Mouse (Mus musculus): ENCODE results near the gene Oxnad1. TPM values are rescaled to one million over a fixed set of nuclear protein-coding genes. Genes with fewer than 3 reads are reported as not detected.

Oxnad1 gene
- total and polyA plus RNA-seq, 3 experiments = 47.6 to 111 (median 77.7) TPM

Other genes starting within 250 kb of the Oxnad1 start
- gene Galnt15, start 56.4 kb upstream of the Oxnad1 start, total RNA-seq (2012; rRNA removed) = not detected in 2 replicates
- not detected in 2 replicates for gene Galnt15, start 56.4 kb upstream of the Oxnad1 start, total RNA-seq (2014; rRNA removed)
- not detected in 2 replicates for gene Galnt15, start 56.4 kb upstream of the Oxnad1 start, polyA plus RNA-seq (2012; ENCODE audit: insufficient read length, low read depth)
- 75.7 and 84.1 TPM in 2 replicates for gene Dph3, start 355 bp downstream of the Oxnad1 start, total RNA-seq (2012; rRNA removed)
- 125 and 137 TPM in 2 replicates for gene Dph3, start 355 bp downstream of the Oxnad1 start, total RNA-seq (2014; rRNA removed)
- gene Dph3, start 355 bp downstream of the Oxnad1 start, polyA plus RNA-seq (2012; ENCODE audit: insufficient read length, low read depth) = 92.9 and 94.2 TPM in 2 replicates
- gene Msmb, start 56.6 kb downstream of the Oxnad1 start, total RNA-seq (2012; rRNA removed) = not detected in 2 replicates
- not detected in 2 replicates for gene Msmb, start 56.6 kb downstream of the Oxnad1 start, total RNA-seq (2014; rRNA removed)
- not detected in 2 replicates for gene Msmb, start 56.6 kb downstream of the Oxnad1 start, polyA plus RNA-seq (2012; ENCODE audit: insufficient read length, low read depth)
- 41.6 and 47.6 TPM in 2 replicates for gene Ncoa4, start 74.5 kb downstream of the Oxnad1 start, total RNA-seq (2012; rRNA removed)
- gene Ncoa4, start 74.5 kb downstream of the Oxnad1 start, total RNA-seq (2014; rRNA removed) = 102 and 109 TPM in 2 replicates
- gene Ncoa4, start 74.5 kb downstream of the Oxnad1 start, polyA plus RNA-seq (2012; ENCODE audit: insufficient read length, low read depth) = 59.3 and 63.9 TPM in 2 replicates
- gene Timm23, start 116.5 kb downstream of the Oxnad1 start, total RNA-seq (2012; rRNA removed) = 285 and 389 TPM in 2 replicates
- gene Timm23, start 116.5 kb downstream of the Oxnad1 start, total RNA-seq (2014; rRNA removed) = 496 and 558 TPM in 2 replicates
- gene Timm23, start 116.5 kb downstream of the Oxnad1 start, polyA plus RNA-seq (2012; ENCODE audit: insufficient read length, low read depth) = 425 and 495 TPM in 2 replicates
- 36.3 and 39.9 TPM in 2 replicates for gene Parg, start 116.6 kb downstream of the Oxnad1 start, total RNA-seq (2012; rRNA removed)
- gene Parg, start 116.6 kb downstream of the Oxnad1 start, total RNA-seq (2014; rRNA removed) = 66.1 and 77.9 TPM in 2 replicates
- gene Parg, start 116.6 kb downstream of the Oxnad1 start, polyA plus RNA-seq (2012; ENCODE audit: insufficient read length, low read depth) = 25.7 and 40.6 TPM in 2 replicates
- gene Ogdhl, start 236.6 kb downstream of the Oxnad1 start, total RNA-seq (2012; rRNA removed) = 8.2 and 11.1 TPM in 2 replicates
- gene Ogdhl, start 236.6 kb downstream of the Oxnad1 start, total RNA-seq (2014; rRNA removed) = 1.4 and 1.6 TPM in 2 replicates
- gene Ogdhl, start 236.6 kb downstream of the Oxnad1 start, polyA plus RNA-seq (2012; ENCODE audit: insufficient read length, low read depth) = 6.0 and 6.5 TPM in 2 replicates